Comparison of ENCODE assay signal across 31 mouse cellular contexts in genomic region chr2:122218234-122218633, GRCm38 (mm10). TPM values are rescaled to one million over a fixed set of nuclear protein-coding genes. Genes with fewer than 3 reads are reported as not detected.
DNase-seq lines count a peak whose midpoint lies in the region; ATAC-seq and TF ChIP-seq lines count a peak whose summit lies in the region.
"Had no signal": no experiment of that assay in that cellular context is flagged by ENCODE, and none has a peak within 500 bp of the region (broad histone marks: within the 10 kb centered on the region; RNA-seq: fewer than 3 reads in every experiment).

No protein-coding gene starts in this region.

- H3K27ac ChIP-seq in liver, embryonic 15.5 days (replicated peaks): 0 out of 2 replicates have a peak overlapping the region, but pooled peaks have one; percentile 20
- H3K27ac ChIP-seq in liver, embryonic 11.5 days (ENCODE audit: low read depth, low read length): no peak overlapping the region; the same call in 1 of the 2 replicates
- peak overlapping the region; percentile 12; the same call in 1 of the 2 replicates for H3K27ac ChIP-seq in small intestine, adult 2 months (ENCODE audit: insufficient read depth, low read depth, low read length)
- H3K27ac ChIP-seq: embryonic facial prominence, embryonic 10.5 days; embryonic facial prominence, embryonic 13.5 days; forebrain, embryonic 12.5 days; forebrain, embryonic 15.5 days; heart, embryonic 15.5 days; hindbrain, embryonic 14.5 days; hindbrain, postnatal 0 days had no signal

- 58% methylated on average over 2 of the region's 2 CpGs for WGBS in liver, embryonic 15.5 days (ENCODE audit: insufficient replicate concordance)
- WGBS in liver, embryonic 11.5 days: 76% methylated on average over 2 of the region's 2 CpGs
- WGBS in small intestine, adult 2 months: 58% methylated on average over 2 of the region's 2 CpGs

- H3K27me3 ChIP-seq in liver, embryonic 15.5 days: no peaks in the 10 kb centered on the region
- H3K27me3 ChIP-seq in liver, embryonic 11.5 days (replicated peaks; ENCODE audit: control insufficient read depth, insufficient read depth, low read length): no peaks in the 10 kb centered on the region
- no peaks in the 10 kb centered on the region for H3K27me3 ChIP-seq in small intestine, adult 2 months (ENCODE audit: control insufficient read depth, insufficient read depth, low read length)
- H3K27me3 ChIP-seq: embryonic facial prominence, embryonic 13.5 days; forebrain, embryonic 12.5 days; forebrain, embryonic 15.5 days; heart, embryonic 12.5 days; heart, embryonic 15.5 days had no signal

- no peak for TF ChIP-seq CTCF in small intestine, adult 2 months (IDR thresholded peaks at IDR 0.05; ENCODE audit: extremely low read depth, insufficient read length, insufficient replicate concordance, low read depth, low read length)

- H3K4me1 ChIP-seq in liver, embryonic 15.5 days (replicated peaks): peaks cover 35% of the 10 kb centered on the region
- peaks cover 6% of the 10 kb centered on the region for H3K4me1 ChIP-seq in liver, embryonic 11.5 days (replicated peaks; ENCODE audit: control insufficient read depth, insufficient read depth, low read length)
- H3K4me1 ChIP-seq in small intestine, adult 2 months (ENCODE audit: control insufficient read depth, insufficient read depth, insufficient read length, low read length): peaks cover 17% of the 10 kb centered on the region; the same call in 1 of the 2 replicates
- H3K4me1 ChIP-seq: embryonic facial prominence, embryonic 10.5 days; embryonic facial prominence, embryonic 13.5 days; forebrain, embryonic 12.5 days; forebrain, embryonic 15.5 days; heart, embryonic 15.5 days had no signal

- no peak overlapping the region for H3K9ac ChIP-seq in liver, embryonic 15.5 days
- no peak overlapping the region for H3K9ac ChIP-seq in liver, embryonic 11.5 days (ENCODE audit: low read depth, low read length)
- H3K9ac ChIP-seq: embryonic facial prominence, embryonic 13.5 days; forebrain, embryonic 12.5 days; forebrain, embryonic 15.5 days; heart, embryonic 12.5 days; heart, embryonic 15.5 days; hindbrain, embryonic 14.5 days had no signal

- ATAC-seq in liver, embryonic 15.5 days (ENCODE audit: insufficient read depth): no peak
- no peak for ATAC-seq in liver, embryonic 11.5 days (replicated peaks; ENCODE audit: low FRiP score)
- ATAC-seq in hematopoietic stem cell, adult 5-6 weeks (replicated peaks in 1 of 2; ENCODE audit: insufficient read depth in 1 of 2, low FRiP score in 2 of 2, low TSS enrichment in 1 of 2, low read depth in 1 of 2, poor library complexity in 2 of 2, severe bottlenecking in 2 of 2): peak; percentile 45 to 59; a peak in 2 of 4 replicates
- ATAC-seq: forebrain, embryonic 15.5 days; hindbrain, postnatal 0 days; inflammation-experienced regulatory T-cells, adult 6 months had no signal

- no peak overlapping the region for H3K4me3 ChIP-seq in liver, embryonic 15.5 days (replicated peaks)
- no peak overlapping the region for H3K4me3 ChIP-seq in liver, embryonic 11.5 days (ENCODE audit: low read depth, low read length)
- no peak overlapping the region for H3K4me3 ChIP-seq in small intestine, adult 2 months (ENCODE audit: low read depth, low read length)
- H3K4me3 ChIP-seq: embryonic facial prominence, embryonic 10.5 days; embryonic facial prominence, embryonic 13.5 days; erythroblast, embryonic 14.5 days; forebrain, embryonic 12.5 days; forebrain, embryonic 15.5 days; heart, embryonic 12.5 days; heart, embryonic 15.5 days had no signal

- no peak for TF ChIP-seq POLR2A in small intestine, adult 2 months (IDR thresholded peaks at IDR 0.05; ENCODE audit: low read depth, low read length)

- H3K9me3 ChIP-seq in liver, embryonic 15.5 days (replicated peaks): no peaks in the 10 kb centered on the region
- no peaks in the 10 kb centered on the region for H3K9me3 ChIP-seq in liver, embryonic 11.5 days (ENCODE audit: control insufficient read depth, low read length)
- H3K9me3 ChIP-seq: embryonic facial prominence, embryonic 10.5 days; embryonic facial prominence, embryonic 13.5 days; forebrain, embryonic 12.5 days; forebrain, embryonic 15.5 days; heart, embryonic 12.5 days; heart, embryonic 15.5 days had no signal

- no peak for DNase-seq in liver, embryonic 11.5 days (ENCODE audit: low spot score)
- DNase-seq in Muller cell, postnatal 12 days (ENCODE audit: inconsistent ontology term): peak; percentile 11
- no peak for DNase-seq in heart, adult 11 months
- no peak for DNase-seq in cerebellum, postnatal 36 days
- no peak for DNase-seq in layer of hippocampus, adult 18-20 months (ENCODE audit: low spot score in 2 of 2)
- DNase-seq: adrenal gland, adult 2 months; adrenal gland, postnatal 25 days; cerebellum, adult 11-12 months; cerebellum, adult 8-10 months; cerebellum, postnatal 10 days; gastrocnemius, postnatal 25 days; heart, adult 18-20 months; heart, postnatal 10 days; heart, postnatal 36 days had no signal

- no peaks in the 10 kb centered on the region for H3K36me3 ChIP-seq in liver, embryonic 15.5 days (replicated peaks)
- H3K36me3 ChIP-seq in liver, embryonic 11.5 days (ENCODE audit: control insufficient read depth, insufficient read depth, low read length): no peaks in the 10 kb centered on the region
- no peaks in the 10 kb centered on the region for H3K36me3 ChIP-seq in small intestine, adult 2 months (ENCODE audit: control insufficient read depth, insufficient read depth, low read length)
- H3K36me3 ChIP-seq: embryonic facial prominence, embryonic 10.5 days; embryonic facial prominence, embryonic 13.5 days; forebrain, embryonic 12.5 days; forebrain, embryonic 15.5 days; heart, embryonic 12.5 days; heart, embryonic 15.5 days had no signal

- H3K4me2 ChIP-seq in liver, embryonic 15.5 days: no peak overlapping the region
- H3K4me2 ChIP-seq in liver, embryonic 11.5 days: no peak overlapping the region
- H3K4me2 ChIP-seq: embryonic facial prominence, embryonic 13.5 days; forebrain, embryonic 12.5 days; forebrain, embryonic 15.5 days; heart, embryonic 12.5 days; heart, embryonic 15.5 days; hindbrain, embryonic 14.5 days had no signal

RNA-seq across cellular contexts. Expression of gene Sord, which starts 16.3 kb away (rescaled TPM):
- polyA plus RNA-seq in liver, embryonic 15.5 days (2015; fragmentation: Nextera tagmentation; extraction: Ambion mirVana): 158 and 181 TPM in 2 replicates
- 172 and 180 TPM in 2 replicates for polyA plus RNA-seq in liver, embryonic 11.5 days (2014; fragmentation: Nextera tagmentation; extraction: Ambion mirVana)
- total RNA-seq in hematopoietic stem cell, adult 5-6 weeks (2017): 84.5 and 113 TPM in 2 replicates
- polyA plus RNA-seq in small intestine, adult 2 months (2012; rRNA removed): 16.1 and 71.5 TPM in 2 replicates
- total RNA-seq in layer of hippocampus, adult 18-20 months (2021): 10 to 100 TPM; 20.2 to 20.9 TPM

RNA-seq across cellular contexts. Expression of gene Terb2, which starts 32.2 kb away (rescaled TPM):
- not detected in 2 replicates for polyA plus RNA-seq in liver, embryonic 15.5 days (2015; fragmentation: Nextera tagmentation; extraction: Ambion mirVana)
- polyA plus RNA-seq in liver, embryonic 11.5 days (2014; fragmentation: Nextera tagmentation; extraction: Ambion mirVana): not detected in 2 replicates
- total RNA-seq in hematopoietic stem cell, adult 5-6 weeks (2017): not detected in 2 replicates
- not detected in 2 replicates for polyA plus RNA-seq in small intestine, adult 2 months (2012; rRNA removed)
- total RNA-seq in layer of hippocampus, adult 18-20 months (2021): not detected
- total RNA-seq: adrenal gland, adult 2 months; adrenal gland, postnatal 25 days; gastrocnemius, adult 8-10 months; gastrocnemius, postnatal 25 days; heart, adult 18-20 months; heart, postnatal 10 days; heart, postnatal 36 days; hindbrain, postnatal 0 days had no signal
- polyA plus RNA-seq: adrenal gland, adult 2 months; brain, embryonic 14.5 days; embryonic facial prominence, embryonic 10.5 days; embryonic facial prominence, embryonic 13.5 days; erythroblast, embryonic 14.5 days; forebrain, embryonic 12.5 days; forebrain, embryonic 15.5 days; heart, embryonic 12.5 days; heart, embryonic 15.5 days; hindbrain, embryonic 11.5 days; hindbrain, embryonic 14.5 days; hindbrain, postnatal 0 days; inflammation-experienced regulatory T-cells, adult 6 months had no signal

RNA-seq across cellular contexts. Expression of gene Patl2, which starts 32.2 kb away (rescaled TPM):
- 0.06 TPM in 1 of 2 replicates, not detected in the other for polyA plus RNA-seq in liver, embryonic 15.5 days (2015; fragmentation: Nextera tagmentation; extraction: Ambion mirVana)
- 0.15 TPM in 1 of 2 replicates, not detected in the other for polyA plus RNA-seq in liver, embryonic 11.5 days (2014; fragmentation: Nextera tagmentation; extraction: Ambion mirVana)
- total RNA-seq in hematopoietic stem cell, adult 5-6 weeks (2017): 0.44 TPM in 1 of 2 replicates, not detected in the other
- not detected in 2 replicates for polyA plus RNA-seq in small intestine, adult 2 months (2012; rRNA removed)
- not detected for total RNA-seq in layer of hippocampus, adult 18-20 months (2021)
- total RNA-seq: adrenal gland, adult 2 months; adrenal gland, postnatal 25 days; gastrocnemius, adult 8-10 months; gastrocnemius, postnatal 25 days; heart, adult 18-20 months; heart, postnatal 10 days; heart, postnatal 36 days; hindbrain, postnatal 0 days had no signal
- polyA plus RNA-seq: adrenal gland, adult 2 months; brain, embryonic 14.5 days; embryonic facial prominence, embryonic 13.5 days; erythroblast, embryonic 14.5 days; forebrain, embryonic 12.5 days; forebrain, embryonic 15.5 days; heart, embryonic 12.5 days; hindbrain, embryonic 14.5 days had no signal

RNA-seq across cellular contexts. Expression of gene Trim69, which starts 57.7 kb away (rescaled TPM):
- not detected in 2 replicates for polyA plus RNA-seq in liver, embryonic 15.5 days (2015; fragmentation: Nextera tagmentation; extraction: Ambion mirVana)
- 0.17 TPM in 1 of 2 replicates, not detected in the other for polyA plus RNA-seq in liver, embryonic 11.5 days (2014; fragmentation: Nextera tagmentation; extraction: Ambion mirVana)
- total RNA-seq in hematopoietic stem cell, adult 5-6 weeks (2017): not detected in 2 replicates
- polyA plus RNA-seq in small intestine, adult 2 months (2012; rRNA removed): 0.10 TPM in 1 of 2 replicates, not detected in the other
- total RNA-seq in layer of hippocampus, adult 18-20 months (2021): not detected
- total RNA-seq: adrenal gland, adult 2 months; adrenal gland, postnatal 25 days; ES-E14; gastrocnemius, adult 8-10 months; gastrocnemius, postnatal 25 days; heart, adult 18-20 months; heart, postnatal 10 days; hindbrain, postnatal 0 days had no signal
- polyA plus RNA-seq: adrenal gland, adult 2 months; brain, embryonic 14.5 days; embryonic facial prominence, embryonic 10.5 days; embryonic facial prominence, embryonic 13.5 days; erythroblast, embryonic 14.5 days; forebrain, embryonic 12.5 days; forebrain, embryonic 15.5 days; heart, embryonic 12.5 days; heart, embryonic 15.5 days; hindbrain, embryonic 11.5 days; hindbrain, embryonic 14.5 days; hindbrain, postnatal 0 days had no signal

Comparison
In these comparisons a context has a peak if more than half of its experiments do, and no peak if none do; other contexts are left out.
1. ATAC-seq: peak in hematopoietic stem cell, adult 5-6 weeks (2 of 2); none in liver, embryonic 15.5 days (single experiment) and liver, embryonic 11.5 days (single experiment).